Mouse (Mus musculus) left cerebral cortex, adult 8-10 months (tissue): ENCODE results near the gene Nrgn. TPM values are rescaled to one million over a fixed set of nuclear protein-coding genes. Genes with fewer than 3 reads are reported as not detected.

Experiments used
- DNase-seq, 2 experiments: peaks; one replicate each; pipeline ENCODE4 v3.0.0; 2022; ENCODE audit warnings: low spot score in 2 of 2
- total RNA-seq, 4 experiments: library from RNA; stranded (reverse); gene quantifications; 2 replicates each; pipeline ENCODE4 v1.2.4; 2022

Gene Nrgn
- total RNA-seq, 4 experiments from 2014 or later: 1,419 to 1,602 (median 1,517) TPM

GRCm38 (mm10) chr9:37554838-37555748, 2.4 kb upstream of the Nrgn start, which contains the start of gene Siae:
Gene Siae, plus strand, starts transcription at chr9:37555698.
- peak in 1 of 2 experiments; percentile 78 for DNase-seq

- DNase-seq: no peak
Observed at GRCm38 (mm10) chr9:37554279-37554678, 1.6 kb upstream of the Nrgn start.

GRCm38 (mm10) chr9:37551751-37552531, 763 bp downstream of the Nrgn start:
- no peak for DNase-seq

- DNase-seq: no peak
Observed at GRCm38 (mm10) chr9:37550435-37550834, 2.3 kb downstream of the Nrgn start.

GRCm38 (mm10) chr9:37546889-37547288, 5.8 kb downstream of the Nrgn start:
- DNase-seq: no peak

GRCm38 (mm10) chr9:37545847-37546452, 6.8 kb downstream of the Nrgn start:
- DNase-seq: no peak

GRCm38 (mm10) chr9:37545166-37545610, 7.5 kb downstream of the Nrgn start:
- DNase-seq: no peak

- no peak for DNase-seq
Observed at GRCm38 (mm10) chr9:37544447-37545165, 8.1 kb downstream of the Nrgn start.

GRCm38 (mm10) chr9:37543869-37544440, 8.7 kb downstream of the Nrgn start:
- no peak for DNase-seq

GRCm38 (mm10) chr9:37541851-37542642, 10.7 kb downstream of the Nrgn start:
- no peak for DNase-seq

- no peak for DNase-seq
Observed at GRCm38 (mm10) chr9:37540701-37541575, 11.8 kb downstream of the Nrgn start.

- no peak for DNase-seq
Observed at GRCm38 (mm10) chr9:37540226-37540625, 12.5 kb downstream of the Nrgn start.

GRCm38 (mm10) chr9:37539170-37540025, 13.3 kb downstream of the Nrgn start, which contains the start of gene Vsig2:
Gene Vsig2, plus strand, starts transcription at chr9:37539255.
- no peak for DNase-seq

- no peak for DNase-seq
Observed at GRCm38 (mm10) chr9:37537658-37538250, 14.9 kb downstream of the Nrgn start.

GRCm38 (mm10) chr9:37536851-37537250, 15.9 kb downstream of the Nrgn start:
- DNase-seq: no peak

GRCm38 (mm10) chr9:37530888-37531705, 21.6 kb downstream of the Nrgn start:
- DNase-seq: no peak
